In genomic region chr11:39223397-39223796, GRCm38 (mm10) we compare ENCODE assay signal across 15 mouse cellular contexts.
"Had no signal": no experiment of that assay in that cellular context is flagged by ENCODE, and none has a peak within 500 bp of the region (broad histone marks: within the 10 kb centered on the region; RNA-seq: fewer than 3 reads in every experiment).

No protein-coding gene starts in this region.

- H3K4me3 ChIP-seq: limb, embryonic 13.5 days; midbrain, embryonic 10.5 days; myocyte; neural tube, embryonic 15.5 days had no signal

- H3K4me1 ChIP-seq: limb, embryonic 13.5 days; midbrain, embryonic 10.5 days; neural tube, embryonic 15.5 days had no signal

- H3K9ac ChIP-seq: limb, embryonic 13.5 days; liver, embryonic 14.5 days; neural tube, embryonic 15.5 days had no signal

- H3K36me3 ChIP-seq: limb, embryonic 13.5 days; midbrain, embryonic 10.5 days; neural tube, embryonic 15.5 days had no signal

- H3K4me2 ChIP-seq: limb, embryonic 13.5 days; neural tube, embryonic 15.5 days had no signal

- DNase-seq: kidney, adult 8-10 months; kidney, postnatal 36 days; layer of hippocampus, adult 9-11 months; layer of hippocampus, postnatal 36 days; lung, adult 2 months; lung, postnatal 10 days; lung, postnatal 4 days; right cerebral cortex, postnatal 25 days; thymus, postnatal 36 days had no signal

- H3K27ac ChIP-seq: limb, embryonic 13.5 days; liver, embryonic 14.5 days; midbrain, embryonic 10.5 days; neural tube, embryonic 15.5 days had no signal

- ATAC-seq: intestine, postnatal 0 days had no signal

- H3K9me3 ChIP-seq: limb, embryonic 13.5 days; midbrain, embryonic 10.5 days; neural tube, embryonic 15.5 days had no signal

- H3K27me3 ChIP-seq: limb, embryonic 13.5 days; neural tube, embryonic 15.5 days had no signal
